Mouse (Mus musculus): Measurements from ENCODE around the gene Ebp. TPM values are rescaled to one million over a fixed set of nuclear protein-coding genes. Genes with fewer than 3 reads are reported as not detected.

Gene Ebp
- polyA plus RNA-seq, 1 experiment from 2014 or later = 28.0 TPM

DNA sequence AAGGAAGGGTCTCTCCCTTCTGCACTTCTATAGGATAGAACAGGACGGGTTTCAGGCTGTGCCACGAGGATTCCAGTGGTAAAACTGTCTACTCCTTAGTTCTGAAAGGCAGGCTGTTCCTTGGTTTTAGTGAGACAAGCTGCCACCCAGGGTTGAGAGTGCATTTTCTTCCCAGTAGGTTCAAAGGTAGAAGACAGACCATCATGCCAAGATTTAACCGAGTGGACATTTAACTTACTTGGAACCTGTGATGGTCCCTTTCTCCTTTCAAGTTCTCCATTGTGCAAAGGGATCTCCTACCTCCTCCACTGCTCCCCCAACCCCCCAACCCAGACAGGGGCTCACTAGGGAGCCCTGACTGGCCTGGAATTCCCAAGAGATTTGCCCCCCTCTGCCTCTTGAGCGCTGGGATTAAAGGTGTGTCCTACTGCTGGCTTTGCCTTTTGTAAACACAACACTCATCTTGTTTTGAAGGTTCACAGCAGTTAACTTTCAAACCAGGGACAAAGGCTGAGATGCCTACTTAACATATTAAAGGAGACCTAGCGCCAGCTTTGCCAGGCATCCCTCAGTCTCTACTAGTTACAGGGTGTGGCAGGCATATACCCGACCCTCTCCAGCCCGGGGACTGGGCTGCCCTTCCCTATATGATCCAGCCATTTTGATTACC lies 10.3 kb downstream of the Ebp start:
- H3K9ac ChIP-seq (ENCODE audit: low read length) = no peak overlapping the region
- 8% methylated on average over 7 of the region's 7 CpGs for WGBS
- H3K4me2 ChIP-seq (ENCODE audit: low read length) = no peak overlapping the region

DNA sequence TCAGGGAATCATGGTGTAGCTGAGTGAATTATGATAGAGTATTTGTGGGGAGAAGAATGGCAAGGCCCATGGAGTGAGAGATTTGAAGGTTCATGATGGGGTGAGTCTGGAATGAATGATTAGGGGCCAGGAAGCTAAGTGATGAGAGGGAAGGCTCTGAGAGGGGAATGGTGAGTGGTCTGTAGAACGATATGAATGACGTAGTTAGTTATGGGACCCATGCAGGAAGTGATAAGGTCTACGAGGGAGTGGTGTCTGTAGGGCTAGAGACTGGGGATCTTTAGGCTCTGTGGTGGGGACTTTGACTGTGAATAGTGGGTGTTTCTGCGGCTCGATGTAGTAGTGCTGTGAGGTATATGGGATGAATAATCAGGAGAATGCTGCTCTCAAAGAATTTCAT lies 13.7 kb downstream of the Ebp start:
- H3K4me2 ChIP-seq (ENCODE audit: low read length) = no peak overlapping the region
- no peaks in the 10 kb centered on the region for H3K36me3 ChIP-seq (ENCODE audit: control insufficient read depth, insufficient read depth, low read length)
- WGBS = 74% methylated on average over 5 of the region's 5 CpGs

More for the DNA sequence above, 10.3 kb downstream of the Ebp start:
- Histone ChIP-seq H3K4me1 (ENCODE audit: control insufficient read depth in 2 of 2, insufficient read depth in 2 of 2, low read length in 2 of 2) (no peaks in the 10 kb centered on the region), H3K27ac (replicated peaks in 1 of 2; ENCODE audit: control insufficient read depth in 1 of 2, insufficient read depth in 1 of 2, low read depth in 2 of 2, low read length in 2 of 2) (no peak overlapping the region), H3K27me3 (ENCODE audit: control insufficient read depth, insufficient read depth, low read length) (no peaks in the 10 kb centered on the region), H3K4me3 (ENCODE audit: control insufficient read depth in 1 of 2, insufficient read depth in 1 of 2, low read depth in 1 of 2, low read length in 2 of 2) (no peak overlapping the region), H3K9me3 (ENCODE audit: control insufficient read depth, low read length) (no peaks in the 10 kb centered on the region), H3K36me3 (ENCODE audit: control insufficient read depth, insufficient read depth, low read length) (peaks cover 9% of the 10 kb centered on the region; the same call in 1 of the 2 replicates)
- ATAC-seq (ENCODE audit: insufficient number of reproducible peaks, insufficient read depth, low FRiP score, low read depth) = no peak

DNA sequence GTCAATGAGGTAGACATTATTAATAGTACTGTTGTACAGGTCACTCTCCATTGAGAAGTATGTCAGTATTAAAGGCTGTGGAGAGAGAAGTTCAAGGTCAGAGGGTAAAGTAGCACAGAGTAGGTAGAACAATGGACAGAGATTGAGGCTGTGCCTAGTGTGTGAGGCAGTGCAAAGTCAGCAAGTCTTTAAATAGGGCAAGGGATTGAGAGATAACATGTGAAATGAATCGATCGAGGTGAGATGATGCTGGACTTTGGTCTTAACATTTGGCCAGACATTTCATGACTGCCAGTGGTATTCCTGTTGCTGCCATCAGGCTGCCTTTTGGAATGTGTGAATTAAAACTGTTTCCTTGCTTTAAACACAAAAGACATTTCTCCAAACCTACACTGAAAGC lies 14.4 kb downstream of the Ebp start:
- H3K4me2 ChIP-seq (ENCODE audit: low read length) = no peak overlapping the region
- no peak overlapping the region for H3K27ac ChIP-seq (replicated peaks in 1 of 2; ENCODE audit: control insufficient read depth in 1 of 2, insufficient read depth in 1 of 2, low read depth in 2 of 2, low read length in 2 of 2)
- no peak overlapping the region for H3K4me3 ChIP-seq (ENCODE audit: control insufficient read depth in 1 of 2, insufficient read depth in 1 of 2, low read depth in 1 of 2, low read length in 2 of 2)
- H3K9me3 ChIP-seq (ENCODE audit: control insufficient read depth, low read length) = no peaks in the 10 kb centered on the region
- WGBS = 76% methylated on average over 2 of the region's 2 CpGs
- no peaks in the 10 kb centered on the region for H3K27me3 ChIP-seq (ENCODE audit: control insufficient read depth, insufficient read depth, low read length)
- H3K4me1 ChIP-seq (ENCODE audit: control insufficient read depth in 2 of 2, insufficient read depth in 2 of 2, low read length in 2 of 2) = no peaks in the 10 kb centered on the region
- no peaks in the 10 kb centered on the region for H3K36me3 ChIP-seq (ENCODE audit: control insufficient read depth, insufficient read depth, low read length)
- H3K9ac ChIP-seq (ENCODE audit: low read length) = no peak overlapping the region
- no peak for ATAC-seq (ENCODE audit: insufficient number of reproducible peaks, insufficient read depth, low FRiP score, low read depth)

More for the DNA sequence above, 13.7 kb downstream of the Ebp start:
- no peak for ATAC-seq (ENCODE audit: insufficient number of reproducible peaks, insufficient read depth, low FRiP score, low read depth)
- no peaks in the 10 kb centered on the region for H3K27me3 ChIP-seq (ENCODE audit: control insufficient read depth, insufficient read depth, low read length)
- no peaks in the 10 kb centered on the region for H3K9me3 ChIP-seq (ENCODE audit: control insufficient read depth, low read length)
- H3K9ac ChIP-seq (ENCODE audit: low read length) = no peak overlapping the region
- no peak overlapping the region for H3K4me3 ChIP-seq (ENCODE audit: control insufficient read depth in 1 of 2, insufficient read depth in 1 of 2, low read depth in 1 of 2, low read length in 2 of 2)
- no peaks in the 10 kb centered on the region for H3K4me1 ChIP-seq (ENCODE audit: control insufficient read depth in 2 of 2, insufficient read depth in 2 of 2, low read length in 2 of 2)
- H3K27ac ChIP-seq (replicated peaks in 1 of 2; ENCODE audit: control insufficient read depth in 1 of 2, insufficient read depth in 1 of 2, low read depth in 2 of 2, low read length in 2 of 2) = no peak overlapping the region

DNA sequence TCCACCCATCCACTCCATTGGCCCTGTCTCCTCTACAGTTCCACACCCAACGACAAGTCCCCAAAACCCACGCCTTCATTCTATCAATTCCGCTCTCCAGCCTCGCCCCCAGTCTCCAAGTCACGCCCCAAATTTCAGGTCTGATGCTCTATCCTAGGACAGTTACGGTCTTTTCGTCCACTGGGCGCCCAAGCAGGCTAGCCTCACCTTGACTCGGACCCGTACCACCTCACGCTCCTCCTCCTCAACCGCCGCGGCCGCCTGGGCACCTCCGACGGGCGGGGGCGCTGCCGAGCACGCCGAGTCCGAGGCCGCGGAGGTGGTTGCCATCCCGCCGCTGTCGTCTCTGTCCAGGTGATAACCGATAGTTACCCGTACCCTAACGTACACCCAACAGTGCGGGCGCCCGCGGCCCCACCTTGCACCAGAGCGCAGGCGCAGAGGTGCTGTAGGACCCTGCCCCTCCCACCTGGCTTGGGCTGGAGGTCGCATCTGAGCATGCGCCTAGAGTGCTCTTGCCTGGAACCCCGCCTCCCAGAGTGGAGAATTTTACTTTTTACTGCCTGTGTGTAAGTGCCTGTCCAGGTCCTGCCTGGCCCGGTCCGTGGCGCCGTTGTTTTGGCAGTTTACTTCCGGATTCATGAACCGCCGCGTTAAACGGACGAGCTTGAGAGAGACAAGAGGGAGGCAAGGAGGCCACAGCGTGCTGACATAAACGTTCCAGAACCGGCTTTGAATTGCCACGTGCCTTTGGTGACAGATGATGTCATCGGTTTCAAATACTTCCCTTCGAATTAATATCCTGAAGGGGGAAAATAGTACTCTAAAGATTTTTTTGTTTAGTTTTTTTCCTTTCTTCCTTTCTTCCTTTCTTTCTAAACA lies 17.6 kb downstream of the Ebp start, which contains the start of gene Tbc1d25:
Tbc1d25 (minus strand) TSS at position 678 of the 882 bp plus-strand sequence.
- Histone ChIP-seq H3K9ac (ENCODE audit: low read length) (peak within 1 kb of the TSS; percentile 78), H3K4me2 (ENCODE audit: low read length) (peak within 1 kb of the TSS; percentile 62), H3K9me3 (ENCODE audit: control insufficient read depth, low read length) (no peaks in the 10 kb centered on the region), H3K36me3 (ENCODE audit: control insufficient read depth, insufficient read depth, low read length) (peaks cover 23% of the 10 kb centered on the region), H3K4me1 (ENCODE audit: control insufficient read depth in 2 of 2, insufficient read depth in 2 of 2, low read length in 2 of 2) (no peaks in the 10 kb centered on the region), H3K4me3 (ENCODE audit: control insufficient read depth in 1 of 2, insufficient read depth in 1 of 2, low read depth in 1 of 2, low read length in 2 of 2) (peak within 1 kb of the TSS; percentile 62 to 89), H3K27ac (replicated peaks in 1 of 2; ENCODE audit: control insufficient read depth in 1 of 2, insufficient read depth in 1 of 2, low read depth in 2 of 2, low read length in 2 of 2) (peak within 1 kb of the TSS; percentile 44 to 75; a peak in 3 of 4 replicates), H3K27me3 (ENCODE audit: control insufficient read depth, insufficient read depth, low read length) (no peaks in the 10 kb centered on the region)
- 15% methylated on average over 56 of the region's 56 CpGs for WGBS
- ATAC-seq (ENCODE audit: insufficient number of reproducible peaks, insufficient read depth, low FRiP score, low read depth) = peak; percentile 91

DNA sequence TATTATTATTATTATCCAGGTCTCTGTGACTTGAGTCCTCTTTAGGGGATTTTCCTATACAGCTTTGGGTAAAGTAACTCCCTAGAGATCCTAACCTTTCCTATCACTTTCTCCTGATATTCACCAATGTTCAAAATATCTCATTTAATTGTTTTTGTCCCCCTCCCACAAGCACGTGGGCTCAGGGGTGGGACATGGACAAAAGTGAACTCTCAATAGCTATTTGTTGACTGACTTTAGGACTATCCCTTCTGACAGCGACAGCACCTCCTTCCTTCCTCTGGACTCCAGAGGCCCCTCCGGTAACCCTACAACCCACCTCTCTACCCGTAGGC lies 18.2 kb downstream of the Ebp start:
- H3K4me2 ChIP-seq (ENCODE audit: low read length) = peak overlapping the region; percentile 62
- H3K9me3 ChIP-seq (ENCODE audit: control insufficient read depth, low read length) = no peaks in the 10 kb centered on the region
- no peak overlapping the region for H3K27ac ChIP-seq (replicated peaks in 1 of 2; ENCODE audit: control insufficient read depth in 1 of 2, insufficient read depth in 1 of 2, low read depth in 2 of 2, low read length in 2 of 2)
- H3K9ac ChIP-seq (ENCODE audit: low read length) = peak overlapping the region; percentile 78
- peak overlapping the region; percentile 62 to 89 for H3K4me3 ChIP-seq (ENCODE audit: control insufficient read depth in 1 of 2, insufficient read depth in 1 of 2, low read depth in 1 of 2, low read length in 2 of 2)
- no peaks in the 10 kb centered on the region for H3K4me1 ChIP-seq (ENCODE audit: control insufficient read depth in 2 of 2, insufficient read depth in 2 of 2, low read length in 2 of 2)
- peaks cover 28% of the 10 kb centered on the region for H3K36me3 ChIP-seq (ENCODE audit: control insufficient read depth, insufficient read depth, low read length)
- WGBS = 8% methylated on average over 4 of the region's 4 CpGs
- no peaks in the 10 kb centered on the region for H3K27me3 ChIP-seq (ENCODE audit: control insufficient read depth, insufficient read depth, low read length)
- ATAC-seq (ENCODE audit: insufficient number of reproducible peaks, insufficient read depth, low FRiP score, low read depth) = no peak

DNA sequence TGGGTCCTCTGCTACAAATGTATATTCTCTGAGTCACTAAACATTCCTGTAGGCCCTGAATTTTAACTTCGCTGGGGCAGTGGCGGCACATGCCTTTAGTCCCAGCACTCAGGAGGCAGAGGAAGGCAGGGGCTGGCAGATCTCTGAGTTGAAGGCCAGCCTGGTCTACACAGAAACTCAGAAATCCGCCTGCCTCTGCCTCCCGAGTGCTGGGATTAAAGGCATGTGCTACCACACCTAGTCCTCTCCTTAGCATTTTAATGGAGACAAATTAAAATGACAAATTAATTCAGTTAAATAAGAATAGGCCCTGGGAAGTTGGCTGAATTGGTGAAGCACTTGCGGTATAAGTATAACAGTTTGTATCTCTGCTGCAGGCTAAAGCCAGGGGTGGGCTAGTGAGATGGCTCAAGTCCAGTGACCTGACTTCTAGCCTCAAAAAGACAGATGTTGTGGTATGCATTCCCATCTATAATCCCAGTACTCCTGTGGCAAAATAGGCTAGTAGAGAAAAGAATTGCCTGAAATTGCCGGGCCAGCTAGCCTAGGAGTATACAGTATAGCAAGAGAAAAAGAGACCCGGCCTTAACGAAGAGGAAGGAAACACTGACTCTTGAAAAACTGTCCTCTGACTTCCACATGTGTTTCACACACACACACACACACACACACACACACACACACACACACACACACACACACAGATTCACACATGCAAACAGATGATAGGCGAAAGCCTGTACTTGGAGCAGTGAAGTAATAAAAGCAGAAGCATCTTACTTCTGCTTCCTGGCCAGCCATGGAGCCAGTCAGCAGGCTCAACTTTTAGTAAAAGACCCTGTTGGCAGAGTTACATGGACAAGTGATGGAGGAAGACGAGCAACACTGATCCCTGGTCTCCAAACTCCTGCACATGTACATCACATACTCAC lies 25.3 kb downstream of the Ebp start:
- WGBS = 80% methylated on average over 10 of the region's 10 CpGs
- Histone ChIP-seq H3K4me2 (ENCODE audit: low read length) (no peak overlapping the region), H3K9ac (ENCODE audit: low read length) (no peak overlapping the region), H3K4me1 (ENCODE audit: control insufficient read depth in 2 of 2, insufficient read depth in 2 of 2, low read length in 2 of 2) (no peaks in the 10 kb centered on the region), H3K4me3 (ENCODE audit: control insufficient read depth in 1 of 2, insufficient read depth in 1 of 2, low read depth in 1 of 2, low read length in 2 of 2) (no peak overlapping the region), H3K27me3 (ENCODE audit: control insufficient read depth, insufficient read depth, low read length) (no peaks in the 10 kb centered on the region), H3K27ac (replicated peaks in 1 of 2; ENCODE audit: control insufficient read depth in 1 of 2, insufficient read depth in 1 of 2, low read depth in 2 of 2, low read length in 2 of 2) (no peak overlapping the region), H3K36me3 (ENCODE audit: control insufficient read depth, insufficient read depth, low read length) (peaks cover 42% of the 10 kb centered on the region), H3K9me3 (ENCODE audit: control insufficient read depth, low read length) (no peaks in the 10 kb centered on the region)
- ATAC-seq (ENCODE audit: insufficient number of reproducible peaks, insufficient read depth, low FRiP score, low read depth) = no peak

DNA sequence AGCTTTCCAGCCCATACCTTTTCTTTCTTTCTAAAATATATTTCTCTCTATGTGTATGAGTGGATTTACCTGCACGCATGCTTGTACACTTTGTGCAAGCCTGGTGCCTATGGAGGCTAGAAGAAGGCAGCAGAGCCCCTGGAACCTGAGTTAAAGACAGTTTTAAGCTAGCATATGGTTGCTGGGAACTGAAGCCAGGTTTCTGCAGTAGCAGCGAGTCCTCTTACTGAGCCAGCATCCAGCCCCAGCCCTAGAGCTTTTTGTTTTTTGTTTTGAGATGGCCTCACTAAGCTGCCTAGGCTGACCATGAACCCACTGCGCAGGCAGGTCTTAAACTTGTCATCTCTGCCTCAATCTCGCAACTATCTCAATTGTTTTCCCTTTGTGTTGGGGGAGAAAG lies 28.8 kb downstream of the Ebp start:
- 76% methylated on average over 4 of the region's 4 CpGs for WGBS
- no peak overlapping the region for H3K4me2 ChIP-seq (ENCODE audit: low read length)
- ATAC-seq (ENCODE audit: insufficient number of reproducible peaks, insufficient read depth, low FRiP score, low read depth) = no peak
- no peak overlapping the region for H3K27ac ChIP-seq (replicated peaks in 1 of 2; ENCODE audit: control insufficient read depth in 1 of 2, insufficient read depth in 1 of 2, low read depth in 2 of 2, low read length in 2 of 2)
- H3K9me3 ChIP-seq (ENCODE audit: control insufficient read depth, low read length) = no peaks in the 10 kb centered on the region
- no peak overlapping the region for H3K9ac ChIP-seq (ENCODE audit: low read length)
- H3K36me3 ChIP-seq (ENCODE audit: control insufficient read depth, insufficient read depth, low read length) = peaks cover 18% of the 10 kb centered on the region
- no peak overlapping the region for H3K4me3 ChIP-seq (ENCODE audit: control insufficient read depth in 1 of 2, insufficient read depth in 1 of 2, low read depth in 1 of 2, low read length in 2 of 2)
- no peaks in the 10 kb centered on the region for H3K4me1 ChIP-seq (ENCODE audit: control insufficient read depth in 2 of 2, insufficient read depth in 2 of 2, low read length in 2 of 2)
- no peaks in the 10 kb centered on the region for H3K27me3 ChIP-seq (ENCODE audit: control insufficient read depth, insufficient read depth, low read length)

Measured in heart, embryonic 14.5 days (tissue).